Mouse (Mus musculus): Measurements from ENCODE around the gene Yeats4.
A peak's percentile ranks its signal among the peaks of the same experiment; 100 is the strongest.
"Not testable (repeated sequence)": the region's sequence is repeated elsewhere in the genome, so short reads cannot be mapped to it uniquely, and the experiment has no call there.

Gene Yeats4

GRCm38 (mm10) chr10:117224102-117224990, at the start of gene Yeats4:
Gene Yeats4 (minus strand): TSS chr10:117224507.
- DNase-seq = peak; percentile 89 to 91

GRCm38 (mm10) chr10:117272023-117272422, 47.7 kb upstream of the Yeats4 start:
- DNase-seq = no peak

GRCm38 (mm10) chr10:117259870-117260269, 35.6 kb upstream of the Yeats4 start:
- no peak for DNase-seq

- no peak for DNase-seq
Measured at GRCm38 (mm10) chr10:117238603-117239002, 14.3 kb upstream of the Yeats4 start, which contains the start of gene 9530003J23Rik. Gene 9530003J23Rik (minus strand): TSS chr10:117238703.

GRCm38 (mm10) chr10:117235866-117236265, 11.6 kb upstream of the Yeats4 start:
- DNase-seq = no peak

- no peak for DNase-seq
Measured at GRCm38 (mm10) chr10:117234825-117235224, 10.5 kb upstream of the Yeats4 start.

- no peak for DNase-seq
Measured at GRCm38 (mm10) chr10:117229826-117230225, 5.5 kb upstream of the Yeats4 start.

- no peak for DNase-seq
Measured at GRCm38 (mm10) chr10:117226002-117226401, 1.7 kb upstream of the Yeats4 start.

GRCm38 (mm10) chr10:117225094-117225493, 787 bp upstream of the Yeats4 start:
- DNase-seq = no peak

GRCm38 (mm10) chr10:117223758-117224101, 577 bp downstream of the Yeats4 start:
- DNase-seq = no peak

- no peak for DNase-seq
Measured at GRCm38 (mm10) chr10:117222821-117223220, 1.5 kb downstream of the Yeats4 start.

- no peak for DNase-seq
Measured at GRCm38 (mm10) chr10:117218351-117218750, 6.0 kb downstream of the Yeats4 start.

GRCm38 (mm10) chr10:117217246-117217840, 7.0 kb downstream of the Yeats4 start:
- no peak for DNase-seq

GRCm38 (mm10) chr10:117216793-117217192, 7.5 kb downstream of the Yeats4 start:
- DNase-seq = peak in 1 of 2 experiments; percentile 25

- DNase-seq = peak; percentile 15 to 47
Measured at GRCm38 (mm10) chr10:117216132-117216495, 8.2 kb downstream of the Yeats4 start.

GRCm38 (mm10) chr10:117215409-117216131, 8.7 kb downstream of the Yeats4 start:
- DNase-seq = no peak

GRCm38 (mm10) chr10:117211023-117211422, 13.3 kb downstream of the Yeats4 start:
- no peak for DNase-seq

GRCm38 (mm10) chr10:117209469-117209938, 14.8 kb downstream of the Yeats4 start:
- DNase-seq = no peak

GRCm38 (mm10) chr10:117208787-117209186, 15.5 kb downstream of the Yeats4 start:
- not testable (repeated sequence) for DNase-seq

- no peak for DNase-seq
Measured at GRCm38 (mm10) chr10:117208221-117208620, 16.1 kb downstream of the Yeats4 start.

GRCm38 (mm10) chr10:117206070-117206469, 18.2 kb downstream of the Yeats4 start:
- no peak for DNase-seq

- no peak for DNase-seq
Measured at GRCm38 (mm10) chr10:117203558-117203981, 20.7 kb downstream of the Yeats4 start.

GRCm38 (mm10) chr10:117202981-117203557, 21.2 kb downstream of the Yeats4 start:
- DNase-seq = no peak
